Mouse (Mus musculus) olfactory bulb, adult 2 months (tissue): ENCODE measurements around the gene Tmigd3.

Source experiments
- CTCF ChIP-seq: fragments of 200-500 bp; IDR thresholded peaks from 2 replicates; pipeline ENCODE4 v1.5.1; 2012; ENCODE audit warnings: low read depth, mild to moderate bottlenecking, low read length, moderate library complexity; ENCODE audit not compliant: insufficient read depth
- POLR2A ChIP-seq: fragments of 200-500 bp; IDR thresholded peaks from 2 replicates; pipeline ENCODE4 v1.6.1; 2012; ENCODE audit warnings: mild to moderate bottlenecking, low read depth, low read length, moderate library complexity; ENCODE audit not compliant: insufficient read depth

DNA sequence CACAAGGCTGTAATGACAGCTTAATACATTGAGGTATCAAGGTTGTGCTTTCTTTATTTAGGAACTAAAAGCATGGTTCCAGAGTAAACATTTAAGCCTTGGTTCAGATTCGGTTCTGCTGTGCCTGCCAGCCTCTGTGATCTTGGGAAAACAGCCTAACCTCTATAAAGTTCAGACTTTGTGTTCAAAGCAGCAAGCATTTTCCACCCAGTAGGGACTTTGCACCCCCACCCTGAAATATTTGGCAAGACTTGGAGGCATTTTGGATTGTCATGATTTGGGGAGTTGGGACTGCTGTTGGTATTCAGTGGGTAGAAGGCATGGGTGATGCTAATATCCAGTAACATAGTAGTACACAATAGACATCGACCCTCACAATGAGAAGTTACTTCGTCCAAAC, 18.3 kb downstream of the Tmigd3 start:
- TF ChIP-seq CTCF (no peak), POLR2A (no peak)
